Mouse (Mus musculus): ENCODE results near the gene Pip5k1b.

DNA sequence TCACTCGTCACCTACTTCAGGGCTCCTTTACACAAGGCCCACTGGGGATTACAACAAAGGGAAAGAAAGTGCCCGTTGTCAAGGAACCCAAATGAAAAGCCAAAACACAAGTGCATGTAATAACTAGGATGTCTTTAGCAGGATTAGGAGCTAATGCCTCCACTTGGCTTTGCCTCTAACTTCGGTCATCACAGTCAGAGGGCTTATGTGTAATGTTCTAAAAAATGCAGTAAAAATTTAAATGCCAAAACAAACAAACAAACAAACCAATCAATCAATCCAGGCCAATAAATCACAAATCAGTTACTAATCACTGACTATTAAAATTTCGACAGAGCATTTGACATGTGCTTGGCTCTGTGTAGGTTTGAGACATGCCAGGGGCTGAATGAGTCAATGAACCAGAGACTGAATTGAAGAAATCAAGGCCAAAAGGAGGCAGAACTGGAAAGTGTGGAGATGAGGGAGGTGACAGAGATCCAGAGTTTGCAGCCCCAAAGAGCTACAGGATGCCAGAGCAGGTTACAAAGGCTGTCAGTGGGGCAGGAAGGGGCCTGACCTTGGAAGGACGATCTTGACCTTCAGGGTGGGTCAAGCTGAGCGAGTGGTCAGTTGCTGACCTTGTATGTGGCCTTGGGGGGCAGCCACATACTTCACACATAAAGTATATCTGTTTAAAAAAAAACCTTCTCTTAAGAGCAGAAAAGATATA lies 100.3 kb downstream of the Pip5k1b start:
- TF ChIP-seq ZC3H11A (IDR thresholded peaks at IDR 0.05; ENCODE audit: borderline replicate concordance, low read depth, low read length) (no peak), ZNF384 (IDR thresholded peaks at IDR 0.05; ENCODE audit: low read depth, low read length) (no peak), CHD2 (IDR thresholded peaks at IDR 0.05; ENCODE audit: low read depth, low read length) (no peak)
